Mouse (Mus musculus) liver, embryonic 11.5 days (tissue): ENCODE data around the gene Pcna. TPM values are rescaled to one million over a fixed set of nuclear protein-coding genes. Genes with fewer than 3 reads are reported as not detected.
A peak's percentile ranks its signal among the peaks of the same experiment; 100 is the strongest.

Experiments
- ATAC-seq: fragments of 200-750 bp; cut with Nextera tagmentation; replicated peaks from 2 replicates; pipeline ENCODE4 v1.8.0; 2017; ENCODE audit warnings: moderate number of reproducible peaks, mild to moderate bottlenecking, moderate TSS enrichment, moderate library complexity; ENCODE audit not compliant: low FRiP score
- DNase-seq: peaks from one replicate; pipeline ENCODE4 v3.0.0-alpha.2; 2017; ENCODE audit warnings: low spot score
- H3K27ac ChIP-seq: fragments of 300-500 bp; sonication (generic); 2 replicates; pipeline ENCODE4 v1.5.1; 2014; ENCODE audit warnings: mild to moderate bottlenecking, low read depth, low read length, control low read depth
- H3K27me3 ChIP-seq: fragments of 300-500 bp; sonication (generic); replicated peaks from 2 replicates; pipeline ENCODE4 v1.6.1; 2014; ENCODE audit warnings: low read length, mixed read lengths; ENCODE audit not compliant: control insufficient read depth, insufficient read depth
- H3K36me3 ChIP-seq: fragments of 300-500 bp; sonication (generic); 2 replicates; pipeline ENCODE4 v1.6.1; 2014; ENCODE audit warnings: mild to moderate bottlenecking, low read length, moderate library complexity, mixed read lengths; ENCODE audit not compliant: control insufficient read depth, insufficient read depth
- H3K4me1 ChIP-seq: fragments of 300-500 bp; sonication (generic); replicated peaks from 2 replicates; pipeline ENCODE4 v1.6.1; 2014; ENCODE audit warnings: low read length, mixed read lengths; ENCODE audit not compliant: control insufficient read depth, insufficient read depth
- H3K4me2 ChIP-seq: fragments of 300-500 bp; sonication (generic); 2 replicates; pipeline ENCODE4 v1.6.1; 2014; ENCODE audit warnings: mild to moderate bottlenecking, control low read depth, moderate library complexity
- H3K4me3 ChIP-seq: fragments of 300-500 bp; sonication (generic); 2 replicates; pipeline ENCODE4 v1.5.1; 2014; ENCODE audit warnings: low read depth, low read length, control low read depth
- H3K9ac ChIP-seq: fragments of 300-500 bp; sonication (generic); 2 replicates; pipeline ENCODE4 v1.6.1; 2014; ENCODE audit warnings: low read depth, low read length, control low read depth
- H3K9me3 ChIP-seq: fragments of 300-500 bp; sonication (generic); 2 replicates; pipeline ENCODE4 v1.6.1; 2016; ENCODE audit warnings: low read length, inconsistent platforms, mixed read lengths; ENCODE audit not compliant: control insufficient read depth
- WGBS: fragments of 180-500 bp; shearing (Covaris S2); extraction: QIAGEN DNeasy Blood & Tissue Kit; methylation state at CpG from one replicate; pipeline ENCODE4 v1.1.7; 2014; 5-methylcytosine and 5-hydroxymethylcytosine counted together
- polyA plus RNA-seq: library from polyadenylated mRNA; unstranded; fragments of >200 nt; fragmentation: Nextera tagmentation; extraction: Ambion mirVana; gene quantifications from 2 replicates; pipeline ENCODE4 v1.2.1, GENCODE M21; 2014

Pcna gene
- polyA plus RNA-seq, 1 experiment from 2014 or later: 415 TPM

DNA sequence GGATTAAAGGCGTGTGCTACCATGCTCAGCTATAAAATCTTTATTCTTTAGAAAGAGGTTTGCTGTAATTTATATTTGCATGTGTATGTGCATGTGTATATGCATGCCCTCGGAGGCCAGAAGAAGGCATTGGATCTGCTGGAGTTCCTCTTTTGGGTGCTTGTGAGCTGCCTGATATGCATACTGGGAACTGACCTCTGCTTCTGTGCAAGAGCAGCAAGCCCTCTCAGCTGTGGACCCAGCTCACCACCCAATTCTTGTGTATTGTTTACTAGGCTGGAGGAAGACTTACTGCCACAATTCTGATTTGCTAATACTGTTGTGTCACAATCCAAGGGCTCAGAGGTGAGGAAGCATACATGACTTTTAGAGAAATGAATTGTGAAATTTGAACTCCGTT, 13.0 kb upstream of the Pcna start:
- H3K36me3 ChIP-seq: no peaks in the 10 kb centered on the region
- H3K27me3 ChIP-seq: no peaks in the 10 kb centered on the region
- DNase-seq: no peak
- 75% methylated on average over 3 of the region's 3 CpGs for WGBS
- H3K9me3 ChIP-seq: no peaks in the 10 kb centered on the region
- no peak for ATAC-seq
- H3K4me2 ChIP-seq: no peak overlapping the region
- peaks cover 15% of the 10 kb centered on the region for H3K4me1 ChIP-seq
- H3K27ac ChIP-seq: no peak overlapping the region
- H3K9ac ChIP-seq: no peak overlapping the region
- H3K4me3 ChIP-seq: no peak overlapping the region

DNA sequence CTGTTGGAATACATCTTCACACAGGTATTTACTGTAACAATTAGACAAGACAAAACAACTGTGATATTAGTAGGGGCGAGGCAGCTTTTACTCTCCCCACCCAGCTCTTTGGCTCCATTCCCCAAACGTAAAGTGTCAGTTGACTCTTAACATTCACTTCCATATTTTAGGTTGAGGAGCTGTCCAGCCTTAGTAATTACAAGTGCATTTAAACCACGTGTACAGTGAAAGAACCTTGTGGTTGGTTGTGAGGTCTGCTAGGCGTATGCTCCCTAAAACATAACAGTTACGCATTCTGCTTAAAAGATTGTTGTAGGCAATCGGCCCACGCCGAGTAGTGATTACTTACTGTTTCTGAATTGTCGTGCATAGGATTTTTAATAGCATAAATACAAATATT, 12.1 kb upstream of the Pcna start:
- Histone ChIP-seq H3K4me2 (peak overlapping the region; percentile 72; the same call in 1 of the 2 replicates), H3K4me1 (peaks cover 10% of the 10 kb centered on the region), H3K9ac (no peak overlapping the region), H3K4me3 (no peak overlapping the region), H3K27ac (no peak overlapping the region), H3K9me3 (no peaks in the 10 kb centered on the region), H3K27me3 (no peaks in the 10 kb centered on the region), H3K36me3 (no peaks in the 10 kb centered on the region)
- DNase-seq: no peak
- WGBS: 75% methylated on average over 9 of the region's 9 CpGs
- no peak for ATAC-seq

DNA sequence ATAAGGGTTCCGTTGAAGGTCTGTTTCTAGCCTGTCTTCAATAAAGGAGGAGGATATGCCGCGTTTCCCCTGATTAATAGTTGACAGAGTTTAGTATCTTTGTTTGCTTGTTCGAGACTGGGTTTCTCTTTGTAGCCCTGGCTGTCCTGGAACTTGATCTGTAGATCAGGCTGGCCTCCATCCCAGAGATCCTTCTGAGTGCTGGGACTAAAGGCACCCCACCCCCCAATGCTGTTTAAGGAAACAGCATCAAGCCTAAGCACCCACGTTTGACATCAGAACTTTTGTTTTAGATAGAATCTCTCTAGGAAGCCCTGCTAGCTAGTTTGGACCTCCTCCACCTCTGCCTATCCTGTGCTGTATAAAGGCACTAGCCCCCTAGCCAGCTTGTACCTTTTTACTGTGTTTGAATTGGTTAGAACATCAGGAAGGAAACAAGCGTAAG, 11.2 kb upstream of the Pcna start:
- peak overlapping the region; percentile 41; the same call in 1 of the 2 replicates for H3K27ac ChIP-seq
- peaks cover 10% of the 10 kb centered on the region for H3K4me1 ChIP-seq
- peak overlapping the region; percentile 72 for H3K4me2 ChIP-seq
- peak overlapping the region; percentile 74 for H3K9ac ChIP-seq
- H3K27me3 ChIP-seq: no peaks in the 10 kb centered on the region
- 13% methylated on average over 6 of the region's 6 CpGs for WGBS
- DNase-seq (no peak), ATAC-seq (no peak)
- H3K9me3 ChIP-seq: no peaks in the 10 kb centered on the region
- no peaks in the 10 kb centered on the region for H3K36me3 ChIP-seq
- peak overlapping the region; percentile 84 for H3K4me3 ChIP-seq

DNA sequence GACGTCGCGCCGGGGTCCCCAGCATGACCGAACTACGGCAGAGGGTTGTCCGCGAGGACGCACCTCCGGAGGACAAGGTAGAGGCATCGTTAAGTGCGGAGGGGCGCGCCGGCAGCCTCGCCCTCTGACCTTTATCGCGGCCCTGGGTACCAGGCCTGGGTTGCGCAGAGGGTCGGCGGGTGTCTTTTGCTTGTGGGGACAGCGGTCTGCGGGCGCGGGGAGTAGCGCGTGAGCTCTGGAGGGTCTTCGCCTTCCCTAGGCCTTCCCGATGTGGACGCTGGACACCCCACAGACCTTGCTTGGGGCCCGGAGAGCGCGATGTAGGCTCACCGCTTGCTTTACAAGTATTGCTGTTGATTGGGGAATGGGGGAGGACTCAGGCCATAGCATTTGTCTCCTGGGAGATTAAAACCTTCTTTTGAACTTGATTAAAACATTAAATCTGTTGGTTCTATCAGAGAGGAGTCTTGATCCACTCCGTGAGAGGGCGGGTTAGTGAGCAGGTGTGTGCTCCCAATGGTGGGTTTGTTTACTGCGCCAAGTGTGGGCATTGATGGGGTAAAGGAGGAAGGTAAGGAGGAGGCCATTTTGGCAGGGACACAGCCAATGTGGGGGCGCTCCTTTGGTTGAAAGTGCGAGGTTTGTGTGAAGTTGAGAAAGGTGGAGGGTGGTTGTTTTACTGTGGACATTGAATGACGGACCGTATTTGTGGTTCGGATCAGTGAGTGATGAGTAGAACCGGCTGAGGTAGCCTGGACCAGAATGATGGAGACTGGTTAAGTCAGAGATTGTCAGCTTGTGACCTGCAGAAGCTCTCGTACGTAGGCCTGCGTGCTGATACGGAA, 10.5 kb upstream of the Pcna start:
- DNase-seq: no peak
- Histone ChIP-seq H3K27ac (peak overlapping the region; percentile 58), H3K27me3 (no peaks in the 10 kb centered on the region), H3K9ac (peak overlapping the region; percentile 74), H3K4me2 (peak overlapping the region; percentile 72), H3K9me3 (no peaks in the 10 kb centered on the region), H3K4me3 (peak overlapping the region; percentile 84), H3K4me1 (peaks cover 8% of the 10 kb centered on the region), H3K36me3 (no peaks in the 10 kb centered on the region)
- ATAC-seq: peak; percentile 69
- under 1% methylated on average over 47 of the region's 47 CpGs for WGBS

DNA sequence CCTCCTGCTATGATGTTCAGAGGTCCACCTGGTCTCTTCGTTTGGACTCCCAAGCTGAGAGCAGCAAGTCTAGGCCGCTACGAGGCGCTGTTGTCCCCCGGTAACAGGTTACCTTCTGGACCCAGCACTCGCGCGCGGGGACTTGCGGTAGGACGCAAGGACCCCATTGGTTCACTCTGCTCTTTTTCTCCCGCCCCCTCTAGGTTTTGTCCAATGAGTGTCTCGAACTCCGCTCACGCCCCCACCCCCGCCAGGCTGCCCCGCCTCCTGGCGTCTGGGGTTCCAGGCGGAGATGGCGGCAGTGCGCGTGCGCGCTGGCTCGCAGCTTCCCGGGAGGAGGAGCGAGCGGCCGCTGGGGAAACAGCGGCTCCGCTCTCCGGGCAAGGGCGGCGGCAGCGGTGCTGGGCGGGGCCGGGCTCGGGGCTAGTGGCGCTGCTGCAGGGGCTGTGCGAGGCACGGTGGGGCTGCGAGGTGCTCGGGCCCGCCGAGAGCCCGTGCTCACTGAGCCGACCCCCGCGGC, 9.8 kb upstream of the Pcna start, which contains the start of gene Cds2:
TSS of gene Cds2 (plus strand) at position 270 of the 520 bp plus-strand sequence.
- peak within 1 kb of the TSS; percentile 72 for H3K4me2 ChIP-seq

DNA sequence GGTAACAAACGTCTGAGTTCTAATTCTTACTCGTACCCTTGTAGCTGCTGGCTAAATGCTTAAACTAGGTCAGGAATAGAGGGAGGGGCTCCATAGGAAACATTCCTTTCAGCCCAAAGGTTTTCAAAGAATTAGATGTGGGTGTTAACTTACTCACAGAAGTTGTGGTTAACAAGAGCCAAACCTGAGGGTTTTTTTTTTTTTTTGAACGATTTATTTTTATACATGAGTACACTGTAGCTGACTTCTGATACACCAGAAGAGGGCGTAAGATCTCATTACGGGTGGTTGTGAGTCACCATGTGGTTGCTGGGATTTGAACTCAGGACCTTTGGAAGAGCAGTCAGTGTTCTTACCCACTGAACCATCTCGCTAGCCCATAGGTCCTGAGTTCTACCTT, 9.1 kb upstream of the Pcna start:
- no peak for ATAC-seq
- Histone ChIP-seq H3K27ac (no peak overlapping the region), H3K9me3 (no peaks in the 10 kb centered on the region), H3K4me2 (peak overlapping the region; percentile 71), H3K4me1 (peaks cover 8% of the 10 kb centered on the region), H3K27me3 (no peaks in the 10 kb centered on the region), H3K9ac (no peak overlapping the region), H3K4me3 (no peak overlapping the region), H3K36me3 (no peaks in the 10 kb centered on the region)
- DNase-seq: no peak
- 71% methylated on average over 6 of the region's 6 CpGs for WGBS

More for the DNA sequence above, 9.8 kb upstream of the Pcna start, which contains the start of gene Cds2:
- peak within 1 kb of the TSS; percentile 58 for H3K27ac ChIP-seq
- WGBS: 1% methylated on average over 45 of the region's 49 CpGs
- peak; percentile 97 for ATAC-seq
- peak within 1 kb of the TSS; percentile 74 for H3K9ac ChIP-seq
- peaks cover 8% of the 10 kb centered on the region for H3K4me1 ChIP-seq
- no peaks in the 10 kb centered on the region for H3K9me3 ChIP-seq
- peak; percentile 98 for DNase-seq
- H3K27me3 ChIP-seq: no peaks in the 10 kb centered on the region
- peak within 1 kb of the TSS; percentile 84 for H3K4me3 ChIP-seq
- no peaks in the 10 kb centered on the region for H3K36me3 ChIP-seq

DNA sequence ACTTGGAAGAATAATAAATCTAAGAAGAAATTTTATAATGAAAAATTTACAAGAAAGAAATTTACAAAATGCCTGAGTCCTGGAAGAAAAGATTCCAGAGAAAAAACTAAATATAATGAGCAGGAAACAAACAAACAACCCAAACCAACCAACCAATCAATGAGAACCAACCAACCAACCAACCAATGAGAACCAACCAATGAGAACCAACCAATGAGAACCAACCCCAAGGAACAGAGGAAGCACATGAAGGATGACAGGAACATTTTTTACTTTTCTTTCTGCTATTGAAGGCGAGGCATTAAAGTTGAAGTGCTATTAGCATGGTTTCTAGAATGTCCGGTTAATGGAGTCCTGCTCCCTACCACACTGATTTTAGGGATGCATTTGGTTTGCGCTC, 7.5 kb upstream of the Pcna start:
- Histone ChIP-seq H3K9me3 (no peaks in the 10 kb centered on the region), H3K4me3 (no peak overlapping the region), H3K36me3 (no peaks in the 10 kb centered on the region), H3K9ac (no peak overlapping the region), H3K4me1 (peaks cover 8% of the 10 kb centered on the region), H3K27ac (no peak overlapping the region), H3K27me3 (no peaks in the 10 kb centered on the region), H3K4me2 (no peak overlapping the region)
- ATAC-seq (no peak), DNase-seq (no peak)
- 90% methylated on average over 3 of the region's 3 CpGs for WGBS

DNA sequence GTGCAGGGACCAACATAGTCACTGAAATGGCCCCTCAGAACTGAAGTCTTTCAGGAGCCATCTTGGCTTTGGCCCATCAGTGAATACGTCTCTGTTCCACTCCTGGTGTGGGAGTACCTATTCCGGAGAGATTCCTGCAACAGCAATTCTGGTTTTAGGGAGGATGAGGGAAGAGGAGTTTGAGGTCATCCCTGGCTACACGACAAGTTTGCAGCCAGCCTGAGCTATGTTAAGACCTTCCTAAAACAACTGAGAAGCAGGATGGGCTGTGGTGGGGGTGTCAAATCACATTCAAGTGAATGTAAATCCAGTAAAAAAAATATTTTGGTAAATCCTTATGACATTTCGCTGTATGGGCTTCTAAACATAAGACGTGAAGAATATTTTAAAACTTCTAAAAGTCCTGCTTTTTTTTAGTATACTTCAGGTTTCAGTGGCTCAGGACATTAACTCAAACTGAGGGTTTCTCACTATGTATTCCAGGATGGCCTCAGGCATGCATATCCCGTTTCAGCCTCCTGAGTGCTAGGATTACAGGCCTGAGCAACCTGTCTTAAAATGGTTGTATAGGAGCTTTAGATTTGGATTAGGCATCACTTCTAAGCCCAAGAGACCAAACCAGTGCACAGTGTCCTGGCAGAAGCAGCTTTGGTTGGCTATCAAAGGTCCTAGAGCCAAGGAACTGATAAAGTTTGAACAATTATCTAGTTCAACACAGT, 4.4 kb upstream of the Pcna start:
- ATAC-seq (no peak), DNase-seq (no peak)
- Histone ChIP-seq H3K4me3 (no peak overlapping the region), H3K9me3 (no peaks in the 10 kb centered on the region), H3K27me3 (no peaks in the 10 kb centered on the region), H3K4me1 (peaks cover 4% of the 10 kb centered on the region; the same call in 1 of the 2 replicates), H3K36me3 (no peaks in the 10 kb centered on the region), H3K4me2 (no peak overlapping the region), H3K27ac (no peak overlapping the region), H3K9ac (no peak overlapping the region)
- WGBS: 92% methylated on average over 6 of the region's 6 CpGs
